Mouse (Mus musculus) heart, postnatal 4 days (tissue): ENCODE results near the gene Zfp992. TPM values are rescaled to one million over a fixed set of nuclear protein-coding genes. Genes with fewer than 3 reads are reported as not detected.

Experiments used
- total RNA-seq, 2 experiments: library from RNA; stranded (reverse); gene quantifications; 2 replicates each; pipeline ENCODE4 v1.2.3; 2021

Zfp992 gene
- total RNA-seq, 2 experiments from 2014 or later, result 4.5 to 5.4 TPM

Other genes starting within 250 kb of the Zfp992 start
- gene Zfp981, start 53.0 kb downstream of the Zfp992 start, total RNA-seq, result 1 to 10 TPM in 1 of 2 experiments, under 1 TPM in 1; 0.83 to 1.2 TPM
- 1 to 10 TPM; 7.4 to 9.7 TPM for gene Zfp993, start 161.9 kb downstream of the Zfp992 start, total RNA-seq